Mouse (Mus musculus): ENCODE data around the gene Prkd2. TPM values are rescaled to one million over a fixed set of nuclear protein-coding genes. Genes with fewer than 3 reads are reported as not detected.

Gene Prkd2
- polyA plus RNA-seq, 1 experiment, result 4.7 TPM

- peaks cover 4% of the 10 kb centered on the region for H3K36me3 ChIP-seq (ENCODE audit: control insufficient read depth, insufficient read depth)
- no peak overlapping the region for H3ac ChIP-seq (ENCODE audit: control insufficient read depth, insufficient read length)
- H3K4me3 ChIP-seq, result no peak overlapping the region
- no peak overlapping the region for H3K4me2 ChIP-seq (ENCODE audit: low read depth)
- H3K27me3 ChIP-seq (ENCODE audit: control insufficient read depth, insufficient read depth, insufficient read length), result no peaks in the 10 kb centered on the region
- TF ChIP-seq MYOG (IDR thresholded peaks at IDR 0.05; ENCODE audit: control insufficient read depth in 1 of 3, insufficient read depth in 1 of 3, insufficient read length in 2 of 3, low read depth in 2 of 3), result no peak
- TF ChIP-seq CEBPB (IDR thresholded peaks at IDR 0.05; ENCODE audit: insufficient read depth, poor library complexity, severe bottlenecking), result no peak
- no peak for TF ChIP-seq TCF3 (IDR thresholded peaks at IDR 0.05; ENCODE audit: insufficient read length, low read depth)
- TF ChIP-seq USF1 (IDR thresholded peaks at IDR 0.05; ENCODE audit: low read depth), result no peak
- TF ChIP-seq POLR2AphosphoS2 (IDR thresholded peaks at IDR 0.05; ENCODE audit: insufficient read length, low read depth), result no peak
- no peak for TF ChIP-seq E2F4 (IDR thresholded peaks at IDR 0.05; ENCODE audit: insufficient read depth)
- no peak for TF ChIP-seq MYOD1 (IDR thresholded peaks at IDR 0.05; ENCODE audit: control insufficient read depth in 1 of 3, insufficient read length in 2 of 3, low read depth in 2 of 3)
- TF ChIP-seq REST (IDR thresholded peaks at IDR 0.05; ENCODE audit: insufficient read depth, insufficient read length), result no peak
- H3K79me2 ChIP-seq (ENCODE audit: control insufficient read depth, insufficient read depth), result peaks cover 5% of the 10 kb centered on the region
These were observed 31.0 kb upstream of the Prkd2 start for GRCm38 (mm10) chr7:16811649-16812070.

DNA sequence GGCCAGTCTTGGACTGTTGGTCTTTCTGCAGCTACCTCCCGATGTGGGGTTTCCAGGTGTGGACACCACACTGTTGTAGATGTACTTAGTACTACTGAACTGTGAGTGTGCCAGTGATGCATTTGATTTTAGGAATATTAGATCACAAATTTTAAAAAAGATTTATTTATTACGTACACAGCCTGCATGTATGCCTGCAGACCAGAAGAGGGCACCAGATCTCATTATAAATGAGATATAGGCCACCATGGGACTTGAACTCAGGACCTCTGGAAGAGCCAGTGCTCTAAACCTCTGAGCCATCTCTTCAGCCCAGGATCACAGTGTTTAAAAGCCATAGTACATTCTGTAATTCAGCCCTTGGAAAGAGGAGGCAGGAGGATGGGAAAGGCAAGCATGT is 30.2 kb upstream of the Prkd2 start:
- Histone ChIP-seq H3K27me3 (ENCODE audit: control insufficient read depth, insufficient read depth, insufficient read length) (no peaks in the 10 kb centered on the region), H3K36me3 (ENCODE audit: control insufficient read depth, insufficient read depth) (peaks cover 4% of the 10 kb centered on the region), H3K79me2 (ENCODE audit: control insufficient read depth, insufficient read depth) (peaks cover 13% of the 10 kb centered on the region), H3K4me3 (no peak overlapping the region), H3K4me2 (ENCODE audit: low read depth) (no peak overlapping the region), H3ac (ENCODE audit: control insufficient read depth, insufficient read length) (no peak overlapping the region)
- TF ChIP-seq TCF12 (IDR thresholded peaks at IDR 0.05; ENCODE audit: insufficient read depth, poor library complexity, severe bottlenecking), result no peak
- no peak for TF ChIP-seq E2F4 (IDR thresholded peaks at IDR 0.05; ENCODE audit: insufficient read depth)
- TF ChIP-seq CEBPB (IDR thresholded peaks at IDR 0.05; ENCODE audit: insufficient read depth, poor library complexity, severe bottlenecking), result no peak

DNA sequence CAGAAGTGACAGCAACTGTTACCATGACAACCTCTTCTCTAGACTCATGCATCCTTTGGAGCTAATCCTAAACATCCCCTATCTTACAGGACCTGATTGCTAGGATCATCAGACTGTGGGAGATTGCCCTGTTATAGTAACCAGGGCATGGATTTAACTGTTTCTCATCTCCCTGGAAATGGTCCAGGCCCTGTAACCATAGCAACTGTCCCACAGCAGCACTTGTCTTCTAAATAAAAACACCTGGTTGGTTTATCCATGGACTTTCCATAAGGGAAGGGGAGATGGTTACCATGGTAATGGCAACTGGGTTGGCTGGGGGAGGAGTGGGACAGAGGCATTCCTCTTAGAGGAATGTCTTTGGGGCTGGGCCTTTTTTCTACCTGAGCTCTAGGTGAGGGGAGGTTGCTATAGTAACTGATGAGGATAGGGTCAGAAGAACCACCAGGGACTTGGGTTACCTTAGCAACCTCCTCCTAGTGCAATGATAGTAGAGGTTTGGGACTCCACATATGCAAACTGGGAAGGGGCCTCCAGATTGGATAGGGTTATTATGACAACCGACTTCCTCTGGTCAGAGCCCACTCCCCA is 27.3 kb upstream of the Prkd2 start, which contains the start of gene Strn4:
Gene Strn4 (plus strand): TSS at position 539 of the 591 bp plus-strand sequence.
- Histone ChIP-seq H3K79me2 (ENCODE audit: control insufficient read depth, insufficient read depth) (peaks cover 43% of the 10 kb centered on the region), H3ac (ENCODE audit: control insufficient read depth, insufficient read length) (peak within 1 kb of the TSS; percentile 99), H3K36me3 (ENCODE audit: control insufficient read depth, insufficient read depth) (peaks cover 4% of the 10 kb centered on the region), H3K4me2 (ENCODE audit: low read depth) (peak within 1 kb of the TSS; percentile 86), H3K27me3 (ENCODE audit: control insufficient read depth, insufficient read depth, insufficient read length) (no peaks in the 10 kb centered on the region), H3K4me3 (peak within 1 kb of the TSS; percentile 87)
- TF ChIP-seq POLR2AphosphoS2 (IDR thresholded peaks at IDR 0.05; ENCODE audit: insufficient read length, low read depth) (no peak), E2F4 (IDR thresholded peaks at IDR 0.05; ENCODE audit: insufficient read depth) (no peak), MAX (IDR thresholded peaks at IDR 0.05; ENCODE audit: low read depth) (no peak), TCF3 (IDR thresholded peaks at IDR 0.05; ENCODE audit: insufficient read length, low read depth) (no peak), REST (IDR thresholded peaks at IDR 0.05; ENCODE audit: insufficient read depth, insufficient read length) (no peak), SRF (IDR thresholded peaks at IDR 0.05; ENCODE audit: control insufficient read depth, insufficient read length, low read depth) (no peak), CEBPB (IDR thresholded peaks at IDR 0.05; ENCODE audit: insufficient read depth, poor library complexity, severe bottlenecking) (no peak), MYOD1 (IDR thresholded peaks at IDR 0.05; ENCODE audit: control insufficient read depth in 1 of 3, insufficient read length in 2 of 3, low read depth in 2 of 3) (no peak), POLR2A (IDR thresholded peaks at IDR 0.05; ENCODE audit: insufficient read length, low read depth) (no peak), USF1 (IDR thresholded peaks at IDR 0.05; ENCODE audit: low read depth) (no peak), MYOG (IDR thresholded peaks at IDR 0.05; ENCODE audit: control insufficient read depth in 1 of 3, insufficient read depth in 1 of 3, insufficient read length in 2 of 3, low read depth in 2 of 3) (no peak), TCF12 (IDR thresholded peaks at IDR 0.05; ENCODE audit: insufficient read depth, poor library complexity, severe bottlenecking) (no peak)

DNA sequence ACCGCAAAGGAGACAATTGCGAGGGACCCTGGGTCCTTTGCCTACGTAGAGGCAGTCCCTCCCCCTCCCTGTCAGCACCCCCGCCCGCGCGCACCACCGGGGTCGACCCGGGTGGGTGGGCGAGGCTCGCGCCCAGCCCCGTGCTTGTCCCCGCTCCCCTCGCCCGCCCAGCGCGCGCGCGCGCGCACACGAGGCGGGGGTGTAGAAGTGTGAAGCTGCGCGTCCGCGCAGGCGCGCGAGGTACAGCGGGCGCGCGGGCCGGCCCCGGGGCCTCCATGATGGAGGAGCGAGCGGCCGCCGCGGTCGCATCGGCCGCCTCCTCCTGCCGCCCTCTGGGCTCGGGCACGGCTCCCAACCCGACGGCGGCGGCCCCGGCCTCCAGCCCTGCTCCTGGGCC is 26.6 kb upstream of the Prkd2 start:
- Histone ChIP-seq H3K4me3 (peak overlapping the region; percentile 87), H3K79me2 (ENCODE audit: control insufficient read depth, insufficient read depth) (peaks cover 49% of the 10 kb centered on the region), H3K27me3 (ENCODE audit: control insufficient read depth, insufficient read depth, insufficient read length) (no peaks in the 10 kb centered on the region), H3K36me3 (ENCODE audit: control insufficient read depth, insufficient read depth) (peaks cover 4% of the 10 kb centered on the region), H3K4me2 (ENCODE audit: low read depth) (peak overlapping the region; percentile 61), H3ac (ENCODE audit: control insufficient read depth, insufficient read length) (peak overlapping the region; percentile 99)
- no peak for TF ChIP-seq CEBPB (IDR thresholded peaks at IDR 0.05; ENCODE audit: insufficient read depth, poor library complexity, severe bottlenecking)
- no peak for TF ChIP-seq E2F4 (IDR thresholded peaks at IDR 0.05; ENCODE audit: insufficient read depth)
- no peak for TF ChIP-seq MAX (IDR thresholded peaks at IDR 0.05; ENCODE audit: low read depth)
- no peak for TF ChIP-seq MYOG (IDR thresholded peaks at IDR 0.05; ENCODE audit: control insufficient read depth in 1 of 3, insufficient read depth in 1 of 3, insufficient read length in 2 of 3, low read depth in 2 of 3)
- TF ChIP-seq SRF (IDR thresholded peaks at IDR 0.05; ENCODE audit: control insufficient read depth, insufficient read length, low read depth), result no peak
- TF ChIP-seq POLR2AphosphoS2 (IDR thresholded peaks at IDR 0.05; ENCODE audit: insufficient read length, low read depth), result no peak
- TF ChIP-seq MYOD1 (IDR thresholded peaks at IDR 0.05; ENCODE audit: control insufficient read depth in 1 of 3, insufficient read length in 2 of 3, low read depth in 2 of 3), result no peak
- no peak for TF ChIP-seq TCF12 (IDR thresholded peaks at IDR 0.05; ENCODE audit: insufficient read depth, poor library complexity, severe bottlenecking)
- TF ChIP-seq USF1 (IDR thresholded peaks at IDR 0.05; ENCODE audit: low read depth), result no peak
- no peak for TF ChIP-seq REST (IDR thresholded peaks at IDR 0.05; ENCODE audit: insufficient read depth, insufficient read length)
- no peak for TF ChIP-seq POLR2A (IDR thresholded peaks at IDR 0.05; ENCODE audit: insufficient read length, low read depth)
- TF ChIP-seq TCF3 (IDR thresholded peaks at IDR 0.05; ENCODE audit: insufficient read length, low read depth), result no peak
